Mouse (Mus musculus) ES-Bruce4 (cell line): ENCODE results near the gene Zc3hav1l.

ENCODE experiments used
- CTCF ChIP-seq: IDR thresholded peaks from one replicate; pipeline ENCODE4 v1.8.1; 2011; ENCODE audit warnings: low read depth, low read length
- EP300 ChIP-seq: IDR thresholded peaks from 2 replicates; pipeline ENCODE4 v1.6.1; 2011; ENCODE audit warnings: low read depth, low read length; ENCODE audit not compliant: insufficient read depth
- POLR2A ChIP-seq: IDR thresholded peaks from one replicate; pipeline ENCODE4 v1.8.1; 2011; ENCODE audit warnings: low read length; ENCODE audit not compliant: insufficient read depth

- TF ChIP-seq POLR2A (no peak), CTCF (no peak), EP300 (no peak)
Observed at GRCm38 (mm10) chr6:38293708-38294107, 5.4 kb downstream of the Zc3hav1l start.
